Mouse (Mus musculus) ES-CJ7 (cell line): ENCODE data around the gene Rab3a.
A peak's percentile ranks its signal among the peaks of the same experiment; 100 is the strongest.

ENCODE experiments used
- DNase-seq: peaks from one replicate; pipeline ENCODE4 v3.0.0; 2011; ENCODE audit warnings: low read depth, low spot score

Gene Rab3a

GRCm38 (mm10) chr8:70801156-70801555 lies 46.7 kb downstream of the Rab3a start:
- no peak for DNase-seq

GRCm38 (mm10) chr8:70801830-70802229 lies 47.4 kb downstream of the Rab3a start:
- DNase-seq, result no peak

GRCm38 (mm10) chr8:70802786-70803510 lies 48.5 kb downstream of the Rab3a start:
- DNase-seq, result peak; percentile 84

GRCm38 (mm10) chr8:70803761-70804480 lies 49.4 kb downstream of the Rab3a start:
- DNase-seq, result no peak

GRCm38 (mm10) chr8:70804481-70805206 lies 50.2 kb downstream of the Rab3a start, which contains the start of gene Mast3:
Mast3 (minus strand) TSS chr8:70805054.
- peak; percentile 82 for DNase-seq

- no peak for DNase-seq
Measured at GRCm38 (mm10) chr8:70806541-70806940, 52.1 kb downstream of the Rab3a start.

- DNase-seq, result no peak
Measured at GRCm38 (mm10) chr8:70807304-70807703, 52.8 kb downstream of the Rab3a start.

- no peak for DNase-seq
Measured at GRCm38 (mm10) chr8:70808239-70808638, 53.8 kb downstream of the Rab3a start, which contains the start of gene Il12rb1. Il12rb1 (plus strand) TSS chr8:70808449.
